Mouse (Mus musculus) spleen, postnatal 10 days (tissue): ENCODE data around the gene Lhfpl1.
"Not testable (repeated sequence)": the region's sequence is repeated elsewhere in the genome, so short reads cannot be mapped to it uniquely, and the experiment has no call there.

Experiments used
- DNase-seq, 2 experiments: peaks; one replicate each; pipeline ENCODE4 v3.0.0; 2021 to 2022; ENCODE audit warnings: low spot score in 2 of 2

The Lhfpl1 gene

DNA sequence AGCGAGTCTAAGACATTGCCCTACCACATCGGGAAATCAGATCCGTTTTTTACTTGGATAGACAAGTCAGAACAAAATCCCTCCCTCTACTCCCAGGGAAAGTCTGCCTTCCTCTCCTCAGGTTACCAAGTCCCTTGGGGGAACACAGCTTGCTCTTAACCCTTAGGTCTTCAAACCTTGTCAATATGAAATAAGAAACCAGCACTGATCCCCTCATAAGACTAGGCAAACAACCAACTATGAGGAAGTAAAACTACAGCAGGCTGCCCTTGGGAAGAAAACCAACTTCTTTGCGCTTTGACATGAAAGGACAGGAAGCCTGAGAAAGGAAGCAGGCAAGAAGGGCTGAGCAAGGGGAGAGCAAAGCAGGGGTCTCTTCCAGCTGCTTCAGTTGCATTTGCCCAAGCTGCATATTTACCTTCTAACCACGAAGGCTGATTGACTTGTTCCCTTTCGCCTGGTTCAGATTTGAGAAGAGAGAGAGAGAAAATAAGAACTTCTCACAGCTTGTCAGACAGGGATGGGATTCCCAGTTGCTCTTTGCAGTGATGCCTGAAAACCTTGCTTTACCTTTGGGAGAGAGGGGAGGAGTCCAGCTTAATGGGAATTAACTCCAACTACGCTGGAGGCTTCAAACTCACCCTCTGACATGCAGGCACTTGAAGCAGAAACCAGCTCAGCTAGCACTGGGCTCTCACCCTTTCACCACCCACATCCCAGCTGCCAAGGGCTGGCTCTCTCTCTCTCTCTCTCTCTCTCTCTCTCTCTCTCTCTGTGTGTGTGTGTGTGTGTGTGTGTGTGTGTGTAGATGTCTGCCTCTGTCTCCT is at the start of gene Lhfpl1:
Gene Lhfpl1, minus strand, starts transcription at position 713 of the 827 bp plus-strand sequence.
- no peak for DNase-seq

DNA sequence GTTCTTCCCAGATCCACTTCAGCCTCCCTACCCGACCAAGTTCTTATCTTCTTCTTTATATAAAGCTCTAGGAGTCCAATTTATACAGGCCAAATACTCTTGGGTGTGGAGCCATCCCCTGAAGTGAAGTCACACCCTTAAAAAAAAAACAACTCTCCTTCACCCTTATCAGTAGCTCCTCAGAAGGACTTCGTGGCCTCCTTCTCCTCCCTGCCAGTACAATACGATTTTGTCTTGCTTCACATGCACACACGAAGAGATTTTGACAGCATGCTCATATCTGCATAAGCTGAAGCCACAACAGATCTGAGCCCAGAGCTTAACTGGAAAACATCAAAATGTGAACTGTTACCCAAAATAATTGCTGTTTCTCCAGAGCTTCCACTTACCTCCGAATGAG is 22.9 kb upstream of the Lhfpl1 start:
- no peak for DNase-seq

DNA sequence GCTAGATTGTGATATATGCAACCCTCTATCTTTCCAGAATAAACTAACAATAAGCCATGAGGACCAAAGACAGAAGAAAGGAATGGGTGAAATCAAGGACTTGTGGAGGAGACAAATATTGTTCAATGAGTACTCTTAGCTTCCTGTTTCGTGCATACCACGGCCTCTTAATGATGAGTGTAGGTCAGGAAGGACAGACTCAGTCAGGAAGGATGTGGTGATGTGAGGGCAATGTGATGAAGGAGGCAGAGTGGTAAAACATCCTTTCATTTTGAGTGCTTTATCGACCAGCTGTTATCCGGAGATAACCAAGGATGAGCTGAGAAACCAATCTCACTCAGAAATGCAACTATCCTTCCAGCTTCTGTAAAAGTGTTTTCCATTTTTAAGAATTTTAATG is 13.6 kb upstream of the Lhfpl1 start:
- no peak for DNase-seq

DNA sequence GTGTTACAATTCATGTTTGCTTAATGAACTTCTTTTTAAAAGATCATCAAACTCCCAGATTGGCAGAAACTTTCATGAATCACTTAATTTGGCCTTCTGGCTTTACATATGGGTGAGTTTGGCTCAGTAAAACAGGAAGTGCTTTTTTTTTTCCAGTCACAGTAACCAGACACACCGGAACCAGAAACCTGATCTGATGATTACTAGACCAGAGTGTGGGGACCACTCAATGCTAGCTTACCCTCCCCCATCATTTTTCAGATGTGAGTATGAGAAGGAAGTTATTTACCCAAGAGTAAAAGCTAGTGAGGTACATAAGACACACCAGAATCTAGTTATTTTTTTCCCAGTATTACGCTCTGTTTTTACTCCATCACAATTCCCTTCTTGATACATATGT is 6.5 kb downstream of the Lhfpl1 start:
- DNase-seq: no peak

DNA sequence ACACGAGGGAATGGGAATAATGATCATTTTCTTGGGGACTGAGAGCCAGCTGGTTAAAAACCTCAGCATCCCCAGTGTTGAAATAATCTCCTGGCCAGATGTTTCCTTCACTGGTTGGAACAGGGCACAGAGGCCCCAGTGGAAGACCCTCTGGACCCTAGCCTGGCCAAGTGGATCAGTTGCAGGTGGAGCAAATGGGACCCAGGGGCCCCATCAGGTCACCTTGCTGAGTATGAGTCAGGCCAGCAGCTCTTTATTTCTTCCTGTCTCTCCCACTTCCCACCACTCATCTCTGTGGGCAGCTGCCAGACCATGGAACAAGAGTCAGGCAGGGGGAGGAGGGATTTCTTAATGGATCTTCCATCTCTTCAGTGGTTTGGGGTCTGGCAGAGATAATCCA is 12.7 kb downstream of the Lhfpl1 start:
- DNase-seq: no peak

DNA sequence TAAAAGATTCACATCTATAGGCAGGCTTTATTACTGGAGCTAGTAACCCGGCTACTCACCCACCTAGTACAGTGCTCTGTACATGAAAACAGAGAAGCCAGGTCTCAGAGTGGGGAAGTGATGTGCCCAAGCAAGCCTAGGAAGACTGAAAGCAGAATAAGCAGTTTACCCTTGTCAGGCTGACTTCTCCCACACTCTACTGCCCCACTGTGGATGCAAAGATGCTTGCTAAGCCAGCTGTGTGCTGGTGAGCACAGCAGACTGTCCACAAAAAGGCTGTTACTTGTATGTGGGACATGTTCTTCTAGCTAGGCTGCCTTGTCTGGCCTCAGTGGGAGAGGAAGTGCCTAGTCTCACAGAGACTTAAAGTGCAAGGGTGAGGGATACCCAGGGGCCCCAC is 40.3 kb downstream of the Lhfpl1 start:
- peak in 1 of 2 experiments; percentile 13 for DNase-seq

DNA sequence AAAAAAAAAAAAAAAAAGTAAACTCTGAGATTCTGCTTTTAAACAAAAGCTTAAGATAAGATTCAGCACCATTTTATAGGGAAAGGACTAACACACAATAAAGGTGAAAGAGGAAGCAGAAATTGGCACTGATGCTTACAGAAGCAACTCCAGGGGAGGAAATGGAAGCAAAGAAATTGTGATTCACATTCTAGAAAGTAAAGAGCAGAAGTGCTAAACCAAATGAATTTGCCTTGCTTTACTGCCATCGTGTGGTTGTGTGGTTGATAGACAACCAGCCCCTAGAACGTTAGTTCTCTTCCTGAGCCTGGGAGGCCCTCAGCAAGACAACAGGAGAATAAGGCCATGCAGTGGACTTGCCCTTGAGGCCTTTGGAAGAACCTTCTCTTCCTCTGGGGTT is 41.7 kb downstream of the Lhfpl1 start:
- DNase-seq: peak in 1 of 2 experiments; percentile 9

DNA sequence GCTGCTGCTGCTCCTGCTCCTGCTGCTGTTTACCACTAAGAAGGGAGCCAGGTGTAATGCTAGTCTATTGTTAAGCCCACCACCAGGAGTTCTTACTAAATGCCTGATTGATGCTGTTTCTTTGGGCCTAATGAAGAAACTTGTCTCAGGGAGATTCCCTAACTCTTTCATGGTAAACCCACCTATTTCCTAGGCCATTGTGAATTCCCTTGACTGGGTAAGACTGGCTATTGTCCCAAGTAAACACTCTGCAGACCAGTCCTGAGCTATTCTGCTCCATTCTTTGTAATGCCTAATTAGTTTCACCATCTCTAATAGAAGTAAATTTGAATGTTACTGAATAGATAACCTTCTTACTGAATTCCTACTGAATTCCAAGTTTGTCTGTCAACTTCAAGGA is 48.7 kb downstream of the Lhfpl1 start:
- DNase-seq: not testable (repeated sequence)

DNA sequence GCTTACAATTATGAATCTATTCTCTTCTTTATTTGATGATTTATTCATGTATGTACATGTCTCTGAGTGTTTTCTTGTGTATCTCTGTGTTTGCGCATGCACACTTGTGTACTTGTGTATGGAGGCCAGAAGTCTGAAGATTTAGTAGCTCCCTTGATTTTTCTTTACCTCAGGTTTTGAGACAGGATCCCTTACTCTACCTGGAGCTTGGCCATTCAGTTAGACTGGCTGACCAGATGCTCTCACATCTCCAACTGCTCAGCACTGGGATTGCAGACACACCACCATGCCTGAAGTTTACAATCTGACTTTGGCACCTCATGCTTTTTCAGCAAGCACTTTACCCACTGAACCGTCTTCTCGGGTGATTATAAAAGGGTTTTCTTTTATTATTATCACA is 76.7 kb downstream of the Lhfpl1 start:
- no peak for DNase-seq

DNA sequence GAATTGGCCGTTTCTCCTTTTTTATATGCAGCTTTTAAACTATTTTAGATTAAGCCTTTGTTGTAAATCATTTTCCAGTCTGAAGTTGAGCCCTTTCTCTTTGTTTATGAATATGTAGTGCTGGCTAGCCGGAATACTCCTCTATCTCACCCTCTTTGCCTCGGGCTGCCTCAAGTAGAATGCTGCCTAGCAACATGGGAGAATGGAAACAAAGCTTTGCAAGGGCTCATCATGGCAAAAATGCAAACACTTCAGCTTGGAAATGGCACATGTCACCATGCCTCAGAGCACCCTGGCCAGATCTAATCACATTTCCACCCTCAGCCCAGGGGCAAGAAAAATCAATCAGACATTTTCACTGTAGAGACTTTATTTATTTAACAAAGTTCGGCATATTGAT is 77.1 kb downstream of the Lhfpl1 start:
- DNase-seq: no peak

DNA sequence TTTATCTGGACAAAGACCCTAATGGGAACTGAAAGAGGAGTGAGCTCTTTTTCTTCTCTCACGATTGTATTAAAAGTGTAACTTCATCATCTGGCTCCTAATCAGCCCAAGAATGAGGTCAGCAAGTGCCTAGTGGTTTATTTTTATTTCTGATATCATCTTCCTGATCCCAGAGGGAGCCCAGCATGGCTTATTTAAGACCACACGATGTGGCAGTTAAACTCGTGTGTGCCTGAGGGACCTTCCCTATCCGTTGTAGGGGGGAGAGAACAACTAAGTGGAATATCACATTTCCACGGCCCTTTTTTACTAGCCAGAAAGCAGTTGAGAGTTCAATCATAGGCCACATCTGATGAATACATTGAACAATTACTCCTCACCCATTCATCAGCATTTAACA is 87.1 kb downstream of the Lhfpl1 start:
- no peak for DNase-seq
